Mouse (Mus musculus) liver, adult (tissue): ENCODE data around the gene Nemp2.

Experiments
- GATA4 ChIP-seq: IDR thresholded peaks from 2 replicates; pipeline ENCODE4 v1.6.1; 2014; ENCODE audit warnings: mild to moderate bottlenecking, low read length; ENCODE audit not compliant: insufficient replicate concordance

Nemp2 gene

GRCm38 (mm10) chr1:52630248-52630936 lies at the start of gene Nemp2:
Gene Nemp2 (plus strand): TSS chr1:52630703.
- TF ChIP-seq GATA4 = no peak; the same call in 1 of the 2 replicates

- TF ChIP-seq GATA4 = no peak
Measured at GRCm38 (mm10) chr1:52581744-52582143, 48.8 kb upstream of the Nemp2 start.

- TF ChIP-seq GATA4 = no peak
Measured at GRCm38 (mm10) chr1:52582866-52583265, 47.6 kb upstream of the Nemp2 start.

GRCm38 (mm10) chr1:52596982-52597646 lies 33.4 kb upstream of the Nemp2 start:
- TF ChIP-seq GATA4 = no peak

GRCm38 (mm10) chr1:52597761-52598160 lies 32.7 kb upstream of the Nemp2 start:
- TF ChIP-seq GATA4 = no peak

GRCm38 (mm10) chr1:52598361-52598760 lies 32.1 kb upstream of the Nemp2 start:
- no peak for TF ChIP-seq GATA4

GRCm38 (mm10) chr1:52601496-52601895 lies 29.0 kb upstream of the Nemp2 start:
- TF ChIP-seq GATA4 = no peak

GRCm38 (mm10) chr1:52607700-52608099 lies 22.8 kb upstream of the Nemp2 start:
- TF ChIP-seq GATA4 = no peak

GRCm38 (mm10) chr1:52608486-52608885 lies 22.0 kb upstream of the Nemp2 start:
- TF ChIP-seq GATA4 = no peak

- TF ChIP-seq GATA4 = no peak
Measured at GRCm38 (mm10) chr1:52618217-52618616, 12.3 kb upstream of the Nemp2 start.

GRCm38 (mm10) chr1:52620442-52620841 lies 10.1 kb upstream of the Nemp2 start:
- no peak for TF ChIP-seq GATA4

GRCm38 (mm10) chr1:52630937-52631299 lies 415 bp downstream of the Nemp2 start:
- TF ChIP-seq GATA4 = no peak

- TF ChIP-seq GATA4 = no peak
Measured at GRCm38 (mm10) chr1:52631570-52631969, 1.1 kb downstream of the Nemp2 start.

- no peak for TF ChIP-seq GATA4
Measured at GRCm38 (mm10) chr1:52634251-52634650, 3.7 kb downstream of the Nemp2 start.

- TF ChIP-seq GATA4 = no peak
Measured at GRCm38 (mm10) chr1:52635932-52636331, 5.4 kb downstream of the Nemp2 start.

- TF ChIP-seq GATA4 = no peak
Measured at GRCm38 (mm10) chr1:52638101-52638500, 7.6 kb downstream of the Nemp2 start.

GRCm38 (mm10) chr1:52639090-52639489 lies 8.6 kb downstream of the Nemp2 start:
- TF ChIP-seq GATA4 = no peak
